Mouse (Mus musculus): ENCODE data around the gene Ints1.
A peak's percentile ranks its signal among the peaks of the same experiment; 100 is the strongest.

The Ints1 gene

DNA sequence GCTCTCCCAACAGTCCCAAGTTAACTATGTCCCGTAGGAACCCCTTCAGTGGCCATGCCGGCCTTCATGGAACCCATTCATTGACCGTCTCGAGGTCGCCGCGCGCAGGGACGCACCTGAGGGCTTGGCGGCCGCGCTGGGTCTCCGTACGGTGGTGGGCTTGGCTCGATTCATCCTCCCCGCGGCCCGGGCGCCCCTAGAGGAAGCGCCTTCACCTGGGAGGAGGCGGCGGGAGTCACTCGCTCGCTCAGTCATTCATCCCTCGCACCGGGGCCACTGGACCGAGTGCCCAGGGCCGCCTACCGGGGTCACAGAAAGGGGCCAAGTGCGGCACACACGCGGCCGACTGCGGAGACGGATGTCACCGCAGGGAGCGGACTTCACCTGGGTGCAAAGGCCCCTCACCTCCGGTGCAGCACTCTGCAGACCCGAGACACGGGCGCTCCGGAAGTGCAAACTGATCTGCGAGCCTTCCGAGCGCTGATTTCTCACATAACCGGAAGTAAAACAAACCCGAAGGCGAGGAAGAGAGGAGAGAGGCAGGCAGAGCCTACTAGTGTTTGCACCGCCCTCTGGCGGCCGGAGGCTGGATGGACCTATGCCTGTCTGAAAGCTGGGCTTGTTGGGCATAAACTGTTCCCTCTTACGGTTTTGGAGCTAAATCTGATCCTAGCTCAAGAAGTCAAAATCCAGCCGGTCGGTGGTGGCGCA, at the start of gene Ints1:
Ints1 (minus strand) TSS at position 459 of the 711 bp plus-strand sequence.
- peak; percentile 95 for DNase-seq (ENCODE audit: low spot score)

DNA sequence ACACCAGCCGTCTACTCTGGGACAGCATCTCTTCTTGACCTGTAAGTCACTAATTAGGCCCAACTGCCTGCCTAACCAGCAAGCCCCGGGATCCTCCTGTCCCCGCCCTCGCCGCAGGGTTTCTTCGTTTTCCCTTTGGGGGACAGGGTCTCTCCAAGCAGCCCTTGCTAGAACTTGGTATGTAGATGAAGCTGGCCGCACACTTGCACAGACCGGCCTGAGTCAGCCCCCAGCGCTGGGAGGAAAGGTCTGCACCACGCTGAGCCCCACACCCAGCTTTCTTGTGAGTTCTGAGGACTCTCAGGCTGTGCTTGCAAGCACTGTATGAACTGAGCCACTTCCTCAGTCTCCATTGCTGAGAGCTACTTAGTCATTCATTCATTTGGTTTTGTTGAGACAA, 49.1 kb upstream of the Ints1 start:
- DNase-seq (ENCODE audit: low spot score), result no peak

DNA sequence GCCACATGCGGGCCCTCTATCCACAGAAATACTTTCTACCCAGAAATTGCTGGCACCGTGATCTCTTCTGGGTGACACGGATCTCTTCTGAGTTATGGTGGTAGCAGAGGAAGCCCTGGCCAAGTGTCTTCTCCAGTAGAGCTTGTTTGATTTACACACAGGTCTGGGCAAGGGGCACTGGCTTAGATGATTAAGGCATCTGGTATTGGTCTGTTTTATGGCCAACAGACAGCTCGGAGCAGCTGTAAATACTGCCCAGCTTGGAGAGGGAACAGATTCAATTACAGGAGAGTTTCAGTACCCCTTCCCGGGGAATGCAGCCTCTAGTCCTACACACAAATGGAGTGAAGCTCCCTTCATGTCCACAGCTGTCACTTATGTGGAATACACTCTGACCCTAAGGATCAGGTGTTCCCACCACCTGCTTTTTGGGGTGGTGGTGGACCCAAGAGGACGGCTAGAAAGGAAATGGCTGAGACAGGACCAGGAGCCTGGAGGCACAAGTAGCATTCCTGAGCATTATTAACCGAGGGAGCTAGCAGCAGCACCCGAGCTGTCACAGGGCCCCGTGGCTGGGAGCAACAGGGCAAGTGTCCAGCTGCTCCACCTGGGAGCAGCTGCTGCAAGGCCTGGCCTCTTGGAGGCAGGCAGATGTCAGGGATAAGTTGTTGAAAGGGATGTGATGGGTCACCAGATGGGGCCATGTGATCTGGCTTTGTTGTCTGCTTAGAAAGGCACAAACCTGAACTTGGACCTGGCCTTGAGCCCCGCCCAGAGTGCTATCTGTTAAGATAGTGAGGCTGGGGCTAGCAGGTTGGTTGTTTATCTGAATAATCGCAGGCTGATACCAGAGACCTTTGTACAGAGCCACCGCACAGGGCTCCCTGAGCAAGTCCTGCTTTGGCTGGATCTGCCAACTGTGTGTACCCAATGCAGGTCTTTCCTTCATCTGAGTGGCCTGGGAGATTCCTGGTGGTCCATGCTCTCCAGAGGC, 46.3 kb upstream of the Ints1 start:
- DNase-seq (ENCODE audit: low spot score), result no peak

DNA sequence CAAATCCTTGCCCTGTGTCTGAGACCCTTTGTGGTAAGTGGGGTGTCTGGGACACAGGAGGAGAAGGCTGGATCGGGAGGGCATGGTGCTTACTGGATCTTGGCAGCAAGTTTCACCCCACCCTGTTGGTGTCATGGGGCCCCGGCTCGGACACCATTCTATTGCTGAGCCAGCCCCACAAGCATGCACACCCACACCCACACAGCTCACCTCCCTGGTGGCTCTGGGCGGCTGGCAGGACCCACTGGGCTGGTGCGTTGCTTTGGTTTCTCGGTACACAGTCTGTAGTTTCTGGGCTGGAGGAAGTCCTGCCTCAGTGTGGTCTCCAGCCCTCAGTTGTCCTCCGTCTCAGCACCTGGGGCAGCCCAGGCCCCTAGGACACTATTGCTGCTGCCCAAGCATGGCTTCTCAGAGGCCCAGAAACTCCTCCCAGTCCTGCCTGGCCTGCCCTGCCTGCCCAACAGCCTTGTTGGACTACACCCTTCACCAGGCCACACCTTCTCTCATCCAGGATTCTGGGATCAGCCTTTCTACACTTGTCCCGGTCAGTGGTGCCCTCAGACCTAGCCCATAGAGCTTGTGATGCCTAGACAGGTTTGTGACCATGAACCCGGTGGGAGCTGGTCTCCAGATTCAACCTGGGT, 44.2 kb upstream of the Ints1 start, which contains the start of gene Tmem184a:
Tmem184a (minus strand) TSS at position 380 of the 644 bp plus-strand sequence.
- DNase-seq (ENCODE audit: low spot score), result no peak

DNA sequence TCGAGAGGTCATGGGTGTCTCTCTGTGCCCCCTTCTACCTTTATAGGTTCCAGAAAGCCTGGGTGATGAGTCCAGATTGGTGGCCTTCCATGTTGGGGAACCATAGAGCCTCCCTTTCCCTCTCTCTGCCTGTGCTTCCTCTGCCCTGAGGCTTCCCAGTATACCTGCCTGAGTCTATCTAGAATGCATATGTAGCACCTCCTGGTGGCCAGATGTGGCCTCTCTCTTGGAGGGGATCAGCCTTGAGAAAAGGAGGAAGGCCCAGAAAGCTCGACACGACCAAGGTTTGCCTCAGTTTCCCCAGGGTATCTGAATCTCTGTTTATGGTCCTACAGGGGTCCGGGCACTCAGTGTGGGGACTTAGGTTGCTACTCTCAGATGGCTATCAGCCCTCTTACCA, 43.3 kb upstream of the Ints1 start:
- peak; percentile 50 for DNase-seq (ENCODE audit: low spot score)

DNA sequence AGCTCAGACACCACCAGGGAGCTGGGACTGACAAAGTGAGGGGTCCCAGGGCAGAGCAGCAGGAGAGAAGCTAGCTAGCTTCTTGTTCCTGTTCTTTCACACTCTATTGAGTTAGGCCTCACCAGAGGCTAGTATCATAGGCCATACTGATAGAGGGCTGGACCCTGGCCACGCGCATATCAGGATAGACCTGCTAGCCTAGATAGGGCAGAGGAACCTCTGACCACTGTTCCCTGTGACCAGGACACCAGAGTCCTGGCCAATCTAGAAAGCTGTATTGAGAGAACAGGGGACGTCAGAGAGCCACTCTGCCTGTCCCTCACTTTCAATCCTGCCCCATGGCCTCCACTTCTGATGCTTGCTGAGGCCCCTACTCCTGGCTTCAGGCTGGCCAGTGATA, 42.6 kb upstream of the Ints1 start:
- DNase-seq (ENCODE audit: low spot score), result no peak

DNA sequence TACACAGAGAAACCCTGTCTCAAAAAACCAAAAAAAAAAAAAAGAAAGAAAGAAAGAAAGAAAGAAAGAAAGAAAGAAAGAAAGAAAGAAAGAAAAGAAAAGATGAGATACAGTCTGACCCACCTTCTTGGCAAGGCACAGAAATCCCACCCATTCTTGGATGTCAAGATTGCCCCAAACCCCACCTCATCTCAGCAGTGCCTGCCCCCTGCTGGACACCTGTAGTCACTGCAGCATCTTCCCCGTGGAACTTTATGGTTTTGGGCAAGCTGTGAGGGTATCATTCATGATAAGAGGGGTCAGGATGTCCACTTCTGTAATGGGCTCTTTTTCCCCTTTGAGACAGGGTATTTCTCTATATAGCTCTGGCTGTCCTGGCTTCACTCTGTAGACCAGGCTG, 41.8 kb upstream of the Ints1 start:
- DNase-seq (ENCODE audit: low spot score), result no peak

DNA sequence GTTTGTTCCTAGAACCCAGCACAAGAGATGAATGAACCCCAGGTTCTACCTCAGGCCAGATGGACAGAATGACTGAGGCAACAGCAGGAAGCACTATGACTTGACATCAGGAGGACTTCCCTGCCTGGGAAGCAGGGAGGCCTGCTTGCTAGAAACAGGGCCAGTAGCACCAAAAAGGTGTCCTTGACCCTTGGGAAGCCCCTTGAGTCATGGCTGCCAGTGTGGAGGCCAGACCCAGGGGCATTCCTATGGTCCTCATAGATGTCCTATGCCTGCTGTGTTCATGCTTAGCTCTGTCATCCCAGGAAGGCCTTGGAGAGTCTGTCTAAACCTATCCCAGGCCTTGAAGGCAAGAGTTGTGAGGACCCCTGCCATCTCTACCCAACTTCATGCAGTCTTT, 41.0 kb upstream of the Ints1 start:
- DNase-seq (ENCODE audit: low spot score), result no peak

DNA sequence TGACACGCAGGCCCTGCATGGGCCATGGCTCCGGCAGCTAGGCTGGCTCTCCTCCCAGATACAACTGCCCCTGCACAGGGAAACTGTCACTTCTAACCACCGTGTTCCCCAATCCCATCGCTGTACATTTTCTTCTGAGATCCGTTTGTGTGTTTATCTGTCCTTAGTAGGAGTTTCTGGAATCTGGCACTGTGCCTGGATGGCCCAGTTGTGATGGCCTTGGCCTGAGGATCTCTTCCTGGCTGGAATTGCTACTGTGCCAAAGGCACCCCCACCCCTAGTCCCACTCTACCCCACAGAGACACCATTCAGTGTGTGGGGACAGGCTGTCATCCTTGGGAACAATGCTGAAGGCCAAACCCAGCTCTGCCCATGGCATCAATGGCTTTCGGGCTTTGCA, 40.5 kb upstream of the Ints1 start:
- no peak for DNase-seq (ENCODE audit: low spot score)

DNA sequence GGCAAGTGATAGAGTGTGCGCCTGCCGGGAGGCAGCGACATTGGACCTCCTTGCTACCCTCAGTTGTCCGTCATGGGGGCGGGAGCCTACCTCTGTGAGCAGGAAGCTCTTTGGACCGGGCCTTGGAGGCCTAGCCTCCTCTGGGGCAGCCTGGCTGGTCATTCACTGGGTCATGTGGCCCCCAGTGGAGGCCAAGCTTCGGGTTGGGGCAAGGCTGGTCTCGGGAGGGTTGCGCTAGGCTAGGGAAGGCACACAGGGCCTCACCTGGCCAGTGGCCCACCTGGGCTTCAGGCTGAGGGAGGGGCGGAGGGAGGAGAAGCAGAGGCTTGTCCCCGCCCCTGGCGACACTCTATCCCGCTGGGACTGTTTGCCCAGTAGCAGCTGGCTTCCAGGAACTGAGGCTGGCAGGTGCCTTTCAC, 38.5 kb upstream of the Ints1 start:
- peak; percentile 84 for DNase-seq (ENCODE audit: low spot score)

DNA sequence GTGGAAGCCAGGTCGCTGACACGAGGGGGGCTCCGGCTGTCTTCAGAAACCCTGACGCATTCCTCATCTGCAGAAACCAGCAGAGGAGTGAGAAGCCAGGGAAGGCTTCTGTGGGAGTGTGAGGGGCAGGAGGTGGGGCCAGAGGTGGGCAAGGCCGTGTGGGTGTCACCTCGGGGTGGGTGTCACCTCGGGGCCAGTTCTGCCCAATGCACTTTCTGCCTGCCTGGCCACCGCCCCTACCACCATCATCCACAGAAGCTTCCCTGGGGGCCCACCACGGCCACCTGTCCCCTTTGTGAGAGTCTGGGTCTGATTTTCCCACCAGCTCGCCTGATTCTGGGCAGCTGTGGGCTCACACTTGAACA, 37.6 kb upstream of the Ints1 start:
- DNase-seq (ENCODE audit: low spot score), result no peak

DNA sequence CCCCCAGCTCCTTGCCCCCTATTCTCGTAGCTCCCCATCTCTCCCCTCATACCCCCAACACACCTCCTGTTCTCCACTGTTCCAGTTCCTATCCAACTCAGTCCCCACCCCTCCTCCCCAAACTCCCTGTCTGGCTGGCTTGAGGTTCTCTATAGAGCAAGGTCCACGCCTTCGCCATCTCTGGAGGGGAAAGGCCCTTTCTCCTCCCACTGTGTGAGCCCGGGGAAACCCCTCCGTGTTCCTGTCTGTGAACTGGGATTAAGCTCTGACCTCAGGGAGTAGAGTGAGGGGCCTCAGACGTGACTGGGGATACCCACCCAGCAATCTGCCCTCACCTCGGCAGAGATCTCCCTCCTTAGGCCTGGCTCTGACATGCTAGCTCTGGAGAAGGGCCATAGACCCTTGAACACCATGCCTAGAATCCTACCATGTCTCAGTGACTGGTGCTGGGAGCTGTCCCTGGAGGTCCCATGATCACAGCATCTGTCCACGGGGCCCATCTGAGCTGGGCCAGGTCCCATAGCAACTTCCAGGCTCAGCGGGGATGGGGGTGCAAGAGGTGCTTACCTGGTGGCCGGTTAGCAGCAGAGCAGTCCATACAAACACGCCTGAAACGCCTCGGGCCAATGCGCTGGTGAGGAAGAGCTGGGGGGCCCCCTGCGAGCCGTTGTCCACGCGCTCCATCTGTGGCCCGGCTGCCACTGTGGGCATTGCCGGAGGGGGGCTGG, 37.1 kb upstream of the Ints1 start:
- no peak for DNase-seq (ENCODE audit: low spot score)

DNA sequence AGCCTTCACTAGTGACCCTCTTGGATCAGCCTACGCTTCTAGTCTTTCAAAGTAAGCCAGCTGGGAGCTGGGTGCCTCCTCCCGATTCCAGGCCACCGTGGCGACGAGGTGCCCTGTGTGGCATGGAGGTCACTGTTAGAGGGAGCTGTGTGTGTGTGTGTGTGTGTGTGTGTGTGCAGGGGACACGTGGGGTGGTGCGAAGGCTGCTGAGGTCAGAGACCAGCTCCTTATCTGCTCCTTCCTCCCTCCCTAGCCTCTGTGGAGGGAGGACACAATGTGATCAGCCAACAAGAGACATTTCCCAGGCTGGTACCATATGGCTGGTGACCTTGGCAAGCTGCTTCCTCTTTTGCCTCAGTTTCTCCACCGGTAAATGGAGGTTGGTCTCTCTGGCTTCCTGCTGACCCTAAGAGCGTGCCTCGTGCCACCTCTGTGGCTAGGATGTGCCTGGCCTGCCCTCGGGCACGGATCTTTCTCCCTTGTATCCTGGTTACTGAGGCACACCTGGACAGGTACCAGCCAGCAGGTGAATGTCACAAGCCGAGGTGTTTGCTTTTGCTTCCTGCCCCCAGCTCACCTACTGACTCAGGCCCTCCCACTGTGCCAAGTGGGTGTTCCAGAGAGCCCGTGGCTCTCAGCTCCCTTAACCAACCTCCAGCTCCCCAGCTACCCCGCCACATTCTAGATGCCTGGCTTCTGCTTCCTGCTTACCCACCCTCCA, 36.4 kb upstream of the Ints1 start:
- peak; percentile 61 for DNase-seq (ENCODE audit: low spot score)

DNA sequence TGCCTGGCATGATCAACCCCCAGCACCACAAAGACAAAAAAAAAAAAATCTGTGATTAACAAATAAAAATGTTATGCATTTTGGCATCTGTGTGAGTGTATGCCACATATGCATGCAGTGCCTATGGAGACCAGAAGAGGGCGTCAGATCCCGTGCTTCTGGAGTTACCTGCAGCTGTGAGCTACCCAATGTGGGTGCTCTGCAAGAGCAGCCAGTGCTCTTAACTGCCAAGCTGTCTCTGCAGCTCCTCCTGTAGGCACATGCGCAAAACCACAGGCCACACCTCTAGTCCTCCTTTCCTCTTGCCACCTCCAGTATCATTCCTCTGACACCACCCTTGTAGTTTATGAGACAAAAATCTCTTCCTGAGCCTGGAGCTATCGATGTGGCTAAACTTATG, 33.9 kb upstream of the Ints1 start:
- no peak for DNase-seq (ENCODE audit: low spot score)

DNA sequence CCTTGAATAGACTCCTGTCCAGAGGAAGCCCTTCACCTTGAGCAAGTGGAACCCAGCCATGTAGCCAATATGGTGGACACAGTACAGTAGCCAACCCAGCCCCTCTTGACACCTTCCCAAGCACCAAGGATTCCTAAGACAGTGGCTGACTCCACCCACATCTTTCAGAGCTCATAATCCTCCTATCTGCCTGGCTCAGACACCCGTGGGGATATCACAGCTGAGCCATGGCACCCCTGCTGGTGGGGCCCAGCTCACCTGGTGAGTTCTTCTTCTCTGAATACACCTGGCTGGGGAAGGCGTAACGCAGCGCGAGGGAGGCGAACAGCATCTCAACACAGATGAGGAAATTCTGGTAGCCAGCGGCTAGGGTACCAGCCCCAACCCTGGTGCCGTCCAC, 30.4 kb upstream of the Ints1 start:
- no peak for DNase-seq (ENCODE audit: low spot score)

DNA sequence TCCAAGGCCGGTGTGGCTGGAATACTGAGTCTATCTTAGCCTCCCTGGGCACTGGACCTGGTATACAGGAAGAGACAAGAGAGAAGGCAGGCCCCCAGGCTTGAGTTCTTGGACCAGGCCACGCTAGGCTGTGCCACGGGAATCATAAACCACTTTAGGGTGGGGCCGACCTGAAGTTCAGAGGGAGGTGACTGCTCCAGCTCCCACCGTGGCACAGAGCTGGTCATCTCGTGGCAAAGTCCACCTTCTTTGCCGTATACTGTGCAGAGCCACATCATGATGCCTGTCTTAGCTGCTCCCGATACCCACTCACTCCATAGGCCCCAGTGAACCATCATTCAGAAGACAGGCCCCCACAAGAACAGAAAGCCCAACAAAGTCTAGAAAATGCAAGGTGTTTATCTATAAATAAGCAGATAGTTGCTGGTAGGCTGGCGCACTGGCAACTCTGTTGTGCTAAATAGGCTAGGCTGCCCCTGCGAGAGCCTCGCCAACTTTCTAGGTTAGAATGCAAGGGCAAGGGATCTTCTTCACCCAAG, 29.2 kb upstream of the Ints1 start:
- DNase-seq (ENCODE audit: low spot score), result no peak

DNA sequence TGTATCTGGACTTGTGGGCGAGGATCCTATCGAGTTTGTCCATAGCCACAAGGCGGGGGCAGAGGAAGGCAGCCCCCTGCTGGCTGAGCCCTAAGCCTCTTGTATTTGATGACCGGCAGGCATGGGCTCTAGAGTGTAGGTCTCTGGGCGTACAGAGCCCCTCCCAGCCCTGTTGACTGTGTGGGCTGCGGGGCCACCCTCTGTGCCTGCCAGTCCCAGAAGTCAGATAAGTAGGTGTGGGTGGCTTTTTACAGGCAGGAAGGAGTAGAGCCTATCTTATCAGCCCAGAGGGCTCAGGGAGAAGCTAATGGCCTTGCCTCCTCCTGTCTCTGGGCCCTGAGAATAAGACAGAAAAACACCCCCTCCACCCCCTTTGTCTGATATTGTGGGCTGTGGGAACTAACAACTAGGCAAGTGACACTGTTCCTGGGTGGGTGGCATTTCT, 28.7 kb upstream of the Ints1 start:
- DNase-seq (ENCODE audit: low spot score), result no peak

DNA sequence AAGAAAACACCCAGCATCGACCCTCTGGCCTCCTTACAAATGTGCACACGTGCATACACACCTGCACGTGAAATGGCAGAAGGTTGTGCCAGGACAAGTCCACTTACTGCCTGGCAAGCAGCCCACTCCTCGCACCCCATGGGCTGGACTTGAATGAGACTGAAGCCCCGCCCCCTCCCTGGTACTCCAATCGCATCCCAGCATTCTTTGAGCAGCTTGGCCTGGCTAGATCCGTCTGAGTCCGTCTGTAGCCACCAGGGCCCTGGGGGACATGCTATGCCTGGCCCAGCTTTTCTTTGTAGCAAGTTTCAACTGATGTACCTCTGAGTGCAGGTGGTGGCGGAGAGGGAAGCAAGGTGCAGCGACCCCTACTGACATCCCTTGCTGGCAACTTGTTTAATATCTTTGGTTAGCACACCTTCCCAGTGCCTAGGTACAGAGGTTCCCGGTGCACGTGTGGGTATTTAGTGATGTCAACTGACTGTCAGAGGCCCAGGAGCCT, 28.2 kb upstream of the Ints1 start:
- peak; percentile 82 for DNase-seq (ENCODE audit: low spot score)

DNA sequence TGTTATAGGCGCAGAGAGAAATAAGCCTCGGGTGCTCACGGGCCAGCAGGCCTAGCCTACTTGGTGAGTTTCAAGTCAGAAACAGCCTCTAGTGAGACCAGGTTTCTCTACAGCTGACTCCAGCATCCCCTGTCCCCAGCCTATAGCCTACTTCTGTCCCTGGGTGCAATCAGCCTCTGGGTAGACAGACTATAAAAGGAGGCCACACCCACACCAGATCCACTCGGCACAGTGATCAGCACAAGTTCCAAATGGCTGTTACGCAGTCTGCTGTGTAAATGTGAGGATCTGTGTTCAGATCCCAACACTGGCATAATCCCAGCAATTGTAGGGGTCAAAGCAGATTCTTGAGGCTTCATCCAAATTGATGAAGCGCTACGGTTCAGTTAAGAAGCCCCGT, 27.7 kb upstream of the Ints1 start:
- DNase-seq (ENCODE audit: low spot score), result no peak

DNA sequence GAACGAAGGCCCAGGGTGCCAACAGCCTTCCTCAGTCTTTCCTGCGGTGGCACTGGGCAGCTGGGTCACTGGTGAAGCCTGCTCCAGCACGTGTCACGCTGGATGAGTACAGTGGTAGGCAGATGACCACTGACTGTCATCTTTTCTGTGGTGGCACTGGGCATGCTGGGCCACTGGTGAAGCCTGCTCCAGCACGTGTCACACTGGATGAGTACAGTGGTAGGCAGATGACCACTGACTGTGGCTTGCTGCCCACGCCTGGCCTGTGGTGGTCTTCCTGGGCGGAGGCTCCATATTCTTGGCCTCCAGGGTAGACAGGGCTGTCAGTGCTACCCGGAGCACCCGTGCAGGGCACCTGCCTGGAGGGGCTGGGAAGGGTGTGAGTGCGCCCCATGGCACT, 26.4 kb upstream of the Ints1 start:
- DNase-seq (ENCODE audit: low spot score), result no peak

DNA sequence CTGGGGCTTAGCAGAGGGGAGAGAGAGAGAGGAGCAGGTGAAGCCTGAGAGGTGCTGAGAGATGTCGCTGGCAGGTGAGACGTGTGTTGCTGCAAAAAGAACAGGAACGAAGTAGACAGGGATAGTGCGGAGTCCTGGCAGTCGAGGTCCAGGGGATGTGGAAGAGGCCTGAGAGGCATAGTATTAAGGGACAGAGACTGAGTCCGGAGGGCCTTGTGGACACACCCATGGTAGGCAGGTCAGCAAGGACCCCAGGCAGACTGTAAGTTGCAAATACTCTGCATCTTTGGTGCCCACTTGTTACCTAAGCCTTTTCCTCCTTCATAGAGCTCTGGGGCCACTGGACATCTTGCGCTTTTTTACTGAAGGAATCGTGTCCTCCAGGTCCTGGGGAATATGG, 25.8 kb upstream of the Ints1 start:
- no peak for DNase-seq (ENCODE audit: low spot score)

All from lung, postnatal 25 days (tissue).